Mouse (Mus musculus) E14TG2a.4 (cell line): ENCODE measurements at regions not wholly inside any gene's neighbourhood (a gene's known extent, or its start where the extent isn't known, plus 50 kb on each side); places are given as distances from the start of the nearest gene placed in this dataset.

Experiments
- CTCF ChIP-seq: conservative IDR thresholded peaks from 2 replicates; pipeline ENCODE4 v1.5.1; 2014; ENCODE audit warnings: low read length
- NANOG ChIP-seq: IDR thresholded peaks from 2 replicates; pipeline ENCODE4 v1.6.1; 2014; ENCODE audit warnings: borderline replicate concordance, low read length, mixed read lengths
- POU5F1 ChIP-seq: IDR thresholded peaks from 2 replicates; pipeline ENCODE4 v1.6.1; 2014; ENCODE audit warnings: low read length, borderline replicate concordance

DNA sequence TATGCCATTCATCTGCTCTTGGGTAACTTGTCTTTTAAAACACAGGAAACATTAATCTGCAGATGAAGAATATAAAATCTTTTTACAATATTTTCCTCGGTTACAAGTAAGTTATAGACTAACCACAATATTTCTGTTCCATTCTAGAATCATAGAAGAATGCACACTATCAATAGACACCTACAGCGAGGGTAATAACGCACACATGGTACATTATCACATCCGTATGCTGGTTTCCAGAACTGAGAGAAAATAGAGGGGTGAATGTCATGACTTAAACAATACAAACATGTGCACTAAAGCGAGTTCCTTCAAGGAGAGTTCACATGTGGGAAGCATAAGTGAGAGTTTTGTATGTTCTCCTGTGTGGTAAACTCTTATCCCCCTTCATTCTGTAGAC, 641.3 kb downstream of the Fat4 start:
- no peak for TF ChIP-seq CTCF
- no peak for TF ChIP-seq POU5F1
- TF ChIP-seq NANOG: no peak
